Mouse (Mus musculus) left cerebral cortex, postnatal 10 days (tissue): ENCODE measurements around the gene Ppp2r1b. TPM values are rescaled to one million over a fixed set of nuclear protein-coding genes. Genes with fewer than 3 reads are reported as not detected.
"Not testable (repeated sequence)": the region's sequence is repeated elsewhere in the genome, so short reads cannot be mapped to it uniquely, and the experiment has no call there.

Experiments used
- DNase-seq, 2 experiments: peaks; one replicate each; pipeline ENCODE4 v3.0.0; 2021 to 2022; ENCODE audit warnings: low spot score in 2 of 2, mixed read lengths in 1 of 2; ENCODE audit errors: extremely low spot score in 1 of 2
- intact Hi-C: fragments of 180-260 bp; cut with DNase I; formaldehyde crosslinking; loops from one replicate; pipeline ENCODE4 v1.15.1; 2025
- total RNA-seq, 2 experiments: library from RNA; stranded (reverse); gene quantifications; 2 replicates each; pipeline ENCODE4 v1.2.3; 2021

Ppp2r1b gene
- 10 to 100 TPM; 21.1 to 23.2 TPM for total RNA-seq

- DNase-seq, result no peak
- intact Hi-C loops, result loop anchor here (5.0 kb wide), 1 partner anchor 207 kb away; no protein-coding TSS in a partner anchor
These were observed at the start of gene Ppp2r1b for GRCm38 (mm10) chr9:50845081-50845480. Ppp2r1b (plus strand) TSS chr9:50845301.

DNA sequence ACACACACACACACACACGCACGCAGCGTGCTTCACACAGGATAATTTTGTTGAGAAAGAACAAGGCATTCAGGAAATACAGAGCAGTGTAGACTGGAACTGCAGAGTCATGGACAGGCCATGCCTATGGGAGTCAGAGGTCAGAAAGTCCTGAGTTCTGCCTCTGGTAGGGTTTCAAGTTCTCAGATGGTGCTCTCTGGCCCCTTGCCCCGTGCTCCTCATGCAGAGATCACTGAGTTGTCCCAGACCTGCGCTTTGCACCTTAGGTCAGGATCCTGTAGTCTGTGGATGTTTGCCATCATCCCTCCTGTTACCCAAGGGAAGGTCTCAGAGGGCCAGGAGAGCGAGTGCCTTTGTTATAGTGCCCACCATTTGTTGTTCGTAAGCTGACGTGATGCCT lies 48.3 kb upstream of the Ppp2r1b start:
- DNase-seq, result no peak
- intact Hi-C loops, result no loop called here

- no peak for DNase-seq
- intact Hi-C loops, result no loop called here
These were observed 47.5 kb upstream of the Ppp2r1b start for GRCm38 (mm10) chr9:50797641-50798040.

DNA sequence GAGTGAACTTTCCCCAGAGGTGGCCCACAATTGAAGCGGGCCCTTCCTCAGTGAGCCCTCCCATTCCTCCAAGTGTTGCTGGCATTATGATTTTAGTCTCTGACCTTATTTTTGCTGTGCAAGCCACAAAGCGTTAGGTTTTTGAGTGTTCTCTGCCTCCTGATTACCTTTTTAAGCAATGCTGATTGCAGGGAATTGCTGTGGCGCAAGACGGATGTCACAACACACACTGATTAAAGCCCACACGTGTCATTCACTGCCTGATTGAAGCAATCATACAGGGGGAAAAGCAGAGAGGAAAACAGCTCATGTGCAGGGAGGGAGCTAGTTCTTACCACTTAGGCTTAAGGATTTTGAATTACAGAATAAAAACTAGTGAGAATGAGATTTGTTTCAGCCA lies 46.7 kb upstream of the Ppp2r1b start:
- intact Hi-C loops, result no loop called here
- no peak for DNase-seq

DNA sequence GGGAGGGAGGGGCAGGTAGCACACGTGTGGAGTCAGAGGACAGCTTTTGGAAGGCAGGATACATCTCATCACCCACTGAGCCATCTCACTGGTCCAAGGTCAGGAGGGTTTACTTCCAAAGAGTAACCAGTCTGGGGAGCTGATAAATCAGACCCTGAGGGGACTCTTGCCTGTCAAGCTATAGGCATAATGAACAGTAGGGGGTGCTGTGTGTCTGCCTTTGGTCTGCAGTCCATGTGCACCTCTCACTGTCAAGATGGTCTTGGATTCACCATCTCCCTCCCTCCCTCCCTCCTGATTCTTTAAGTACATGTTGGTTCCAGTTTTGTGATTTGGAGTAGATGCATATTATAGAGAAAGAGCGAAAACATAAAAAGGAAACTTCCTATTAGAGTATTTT lies 44.1 kb upstream of the Ppp2r1b start:
- DNase-seq, result peak; percentile 43 to 49

DNA sequence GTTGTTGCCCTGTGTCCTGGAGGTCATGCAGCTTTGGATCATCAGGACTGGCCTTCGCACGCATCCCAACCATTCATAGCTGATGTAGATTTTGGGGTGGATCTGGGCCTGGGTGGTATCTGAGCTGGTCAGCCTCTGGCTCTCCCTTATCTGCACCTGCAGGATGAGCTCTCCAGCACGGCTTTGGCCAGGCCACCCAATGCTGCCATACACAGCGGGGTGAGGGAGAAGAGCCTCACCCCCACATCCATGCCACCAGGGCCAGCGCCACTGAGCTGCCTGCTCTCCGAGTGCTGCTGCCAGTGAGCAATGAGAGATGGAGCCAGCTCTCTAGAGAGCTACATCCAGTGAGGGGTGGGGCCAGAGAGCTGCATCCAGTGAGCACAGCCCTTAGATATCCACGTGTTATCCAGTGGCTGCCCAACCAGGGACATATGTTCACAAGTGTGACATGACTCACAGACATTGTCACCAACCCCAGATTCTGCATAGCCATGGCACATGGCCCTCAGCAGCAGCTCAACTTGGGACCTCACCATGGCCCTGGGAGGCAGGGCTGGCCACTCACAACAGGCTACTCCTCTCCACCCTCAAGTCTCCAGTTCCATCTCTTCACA lies 41.9 kb upstream of the Ppp2r1b start:
- intact Hi-C loops, result no loop called here
- DNase-seq, result no peak

More for the DNA sequence above, 44.1 kb upstream of the Ppp2r1b start:
- intact Hi-C loops, result no loop called here

GRCm38 (mm10) chr9:50808471-50808870 lies 36.6 kb upstream of the Ppp2r1b start:
- no peak for DNase-seq
- intact Hi-C loops, result no loop called here

GRCm38 (mm10) chr9:50809146-50809545 lies 36.0 kb upstream of the Ppp2r1b start:
- intact Hi-C loops, result no loop called here
- no peak for DNase-seq

DNA sequence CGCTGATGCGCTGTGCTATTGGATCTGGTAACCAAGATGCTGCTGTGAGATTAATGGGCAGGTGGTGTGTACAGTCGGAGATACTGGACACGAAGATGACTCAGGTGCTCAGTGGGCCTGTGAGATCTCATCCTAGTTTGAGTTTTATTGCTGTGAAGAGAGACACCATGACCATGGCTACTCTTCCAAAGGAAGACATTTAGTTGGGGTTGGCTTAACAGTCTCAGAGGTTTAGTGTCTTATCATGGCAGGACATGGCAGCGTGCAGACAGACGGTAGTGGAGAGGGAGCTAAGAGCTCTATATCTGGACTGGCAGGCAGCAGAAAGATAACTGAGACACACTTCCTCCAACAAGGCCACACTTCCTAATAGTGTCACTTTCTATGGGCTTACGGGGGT lies 33.9 kb upstream of the Ppp2r1b start:
- intact Hi-C loops, result no loop called here
- no peak for DNase-seq

DNA sequence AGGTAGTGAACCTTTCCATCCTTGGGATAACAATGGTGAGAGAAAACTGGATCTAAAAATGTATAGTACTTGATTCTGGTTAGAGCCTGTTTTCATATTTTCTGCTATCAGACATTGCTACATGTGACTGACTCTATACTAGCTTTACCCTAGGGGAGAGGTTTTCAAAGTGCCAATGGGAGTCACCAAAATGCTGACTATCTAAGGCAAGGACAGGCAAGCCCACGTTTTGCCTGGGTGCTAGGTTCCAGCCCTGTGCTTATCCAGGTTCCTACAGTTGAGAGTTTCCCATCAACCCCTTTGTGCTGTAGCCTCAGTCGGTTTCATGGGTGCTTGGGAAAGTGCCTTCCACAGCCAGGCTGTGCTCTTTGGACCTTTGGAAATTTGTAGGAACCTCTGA lies 33.4 kb upstream of the Ppp2r1b start:
- DNase-seq, result no peak
- intact Hi-C loops, result no loop called here

- no peak for DNase-seq
- intact Hi-C loops, result no loop called here
These were observed 31.3 kb upstream of the Ppp2r1b start for GRCm38 (mm10) chr9:50813796-50814195.

DNA sequence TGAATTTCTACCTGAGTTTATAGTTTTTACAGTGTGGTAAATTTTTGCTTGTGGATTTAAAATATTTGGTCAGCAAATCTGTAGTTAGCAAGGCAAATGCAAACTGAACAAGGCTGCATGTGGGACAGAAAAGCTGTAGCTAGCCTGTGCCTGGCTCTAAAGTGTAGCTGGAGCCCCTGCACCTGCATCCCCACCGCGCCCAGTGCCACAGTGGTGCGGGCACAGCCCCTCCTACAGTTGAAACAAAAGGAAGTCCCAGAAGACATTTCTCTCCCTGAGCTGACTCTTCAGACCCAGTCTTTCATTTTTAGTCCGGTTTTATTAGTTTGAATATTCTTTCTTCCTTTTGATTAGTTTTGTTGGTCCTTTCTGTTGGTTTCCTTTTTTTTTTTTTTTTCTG lies 29.4 kb upstream of the Ppp2r1b start:
- intact Hi-C loops, result no loop called here
- DNase-seq, result no peak

DNA sequence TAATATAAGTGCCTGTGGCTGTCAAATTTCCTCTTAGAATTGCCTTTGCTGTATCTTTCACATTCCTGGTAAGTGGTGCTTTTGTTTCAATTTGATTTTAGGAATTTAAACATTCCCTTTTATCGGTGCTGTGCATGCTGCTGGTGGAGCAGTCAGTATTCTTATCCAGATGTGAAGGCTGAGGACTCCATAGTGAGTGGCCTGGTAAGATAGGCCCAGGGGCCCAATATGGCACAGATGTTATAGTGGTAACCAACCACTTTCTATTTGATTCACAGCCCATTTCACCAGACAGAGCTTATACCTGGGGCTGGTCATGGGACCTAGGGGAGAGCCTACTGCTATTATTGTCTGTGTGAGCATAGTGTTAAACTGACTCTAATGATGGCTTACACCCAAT lies 28.6 kb upstream of the Ppp2r1b start:
- no peak for DNase-seq
- intact Hi-C loops, result no loop called here

DNA sequence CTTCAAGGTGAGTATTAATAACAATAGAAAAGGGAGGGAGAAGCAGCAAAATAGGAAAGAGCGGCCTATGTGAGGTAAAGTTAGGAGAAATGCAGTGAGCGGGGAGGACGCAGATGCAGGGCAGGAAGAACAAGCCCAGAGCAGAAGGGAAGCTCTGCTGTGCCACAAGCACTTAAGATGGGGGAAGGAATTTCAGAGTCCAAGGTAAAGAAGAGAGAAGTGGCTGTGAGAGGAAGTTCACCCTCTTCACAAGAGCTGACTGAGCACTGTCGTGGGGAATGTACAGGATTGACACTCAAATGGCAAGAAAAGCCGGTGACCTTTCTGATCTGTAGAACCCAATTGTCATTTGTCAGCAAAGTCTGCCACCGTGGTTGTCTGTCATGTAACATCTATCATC lies 27.1 kb upstream of the Ppp2r1b start:
- DNase-seq, result no peak
- intact Hi-C loops, result no loop called here

GRCm38 (mm10) chr9:50819716-50820115 lies 25.4 kb upstream of the Ppp2r1b start:
- intact Hi-C loops, result no loop called here
- DNase-seq, result peak in 1 of 2 experiments; percentile 31

GRCm38 (mm10) chr9:50821651-50822050 lies 23.4 kb upstream of the Ppp2r1b start:
- intact Hi-C loops, result no loop called here

DNA sequence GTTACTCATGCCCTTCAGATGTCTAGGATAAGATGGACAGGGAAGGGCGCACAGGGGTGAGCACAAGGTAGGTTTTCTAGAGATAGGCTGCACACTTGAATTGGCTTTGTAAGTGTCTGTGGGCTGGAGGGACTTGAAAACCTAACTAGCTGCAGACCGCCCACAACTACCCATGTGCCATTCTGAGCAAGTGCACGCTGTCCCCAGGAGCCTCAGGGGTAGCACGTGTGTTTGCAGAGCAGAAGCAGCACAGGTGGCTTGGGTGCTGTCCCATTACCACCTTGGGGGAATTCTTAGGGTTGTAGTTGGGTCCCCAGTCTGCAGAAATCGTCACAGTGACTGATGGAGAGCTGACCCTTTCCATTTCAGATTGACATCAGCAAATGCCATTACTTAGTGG lies 22.9 kb upstream of the Ppp2r1b start:
- DNase-seq, result no peak

More at GRCm38 (mm10) chr9:50821651-50822050, 23.4 kb upstream of the Ppp2r1b start:
- DNase-seq, result no peak

GRCm38 (mm10) chr9:50823779-50824453 lies 21.2 kb upstream of the Ppp2r1b start:
- intact Hi-C loops, result no loop called here
- DNase-seq, result no peak

More for the DNA sequence above, 22.9 kb upstream of the Ppp2r1b start:
- intact Hi-C loops, result no loop called here

- intact Hi-C loops, result no loop called here
- no peak for DNase-seq
These were observed 13.6 kb upstream of the Ppp2r1b start for GRCm38 (mm10) chr9:50831514-50831913.

- no peak for DNase-seq
- intact Hi-C loops, result no loop called here
These were observed 12.9 kb upstream of the Ppp2r1b start for GRCm38 (mm10) chr9:50832162-50832561.

DNA sequence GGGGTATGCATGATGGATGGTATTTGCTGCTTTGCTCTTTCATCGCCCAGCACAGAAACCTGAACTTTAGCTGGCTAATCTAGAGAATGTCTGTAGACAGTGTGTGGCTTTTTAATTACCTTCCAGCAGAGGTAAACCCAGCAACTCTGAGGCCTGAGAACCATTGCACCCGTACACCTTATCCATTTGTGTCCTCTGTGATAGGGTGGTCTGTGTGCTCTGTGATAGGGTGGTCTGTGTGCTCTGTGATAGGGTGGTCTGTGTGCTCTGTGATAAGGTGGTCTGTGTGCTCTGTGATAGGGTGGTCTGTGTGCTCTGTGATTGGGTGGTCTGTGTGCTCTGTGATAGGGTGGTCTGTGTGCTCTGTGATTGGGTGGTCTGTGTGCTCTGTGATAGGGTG lies 12.5 kb upstream of the Ppp2r1b start:
- intact Hi-C loops, DNase-seq: not testable (repeated sequence)
